Mouse (Mus musculus): ENCODE measurements around the gene Ubr3. TPM values are rescaled to one million over a fixed set of nuclear protein-coding genes. Genes with fewer than 3 reads are reported as not detected.

Gene Ubr3
- polyA plus RNA-seq, 1 experiment: 20.8 TPM

GRCm38 (mm10) chr2:70012941-70013340, 115.9 kb downstream of the Ubr3 start:
- H3K4me1 ChIP-seq (ENCODE audit: control insufficient read depth, insufficient read depth, low read length): no peaks in the 10 kb centered on the region
- 94% methylated on average over 8 of the region's 8 CpGs for WGBS
- no peak overlapping the region for H3K4me3 ChIP-seq (replicated peaks; ENCODE audit: control insufficient read depth, low read depth, low read length)

GRCm38 (mm10) chr2:70018236-70018635, 121.2 kb downstream of the Ubr3 start:
- H3K4me3 ChIP-seq (replicated peaks; ENCODE audit: control insufficient read depth, low read depth, low read length): no peak overlapping the region
- H3K4me1 ChIP-seq (ENCODE audit: control insufficient read depth, insufficient read depth, low read length): no peaks in the 10 kb centered on the region
- WGBS: 52% methylated on average over 6 of the region's 6 CpGs
- no peak overlapping the region for H3K27ac ChIP-seq (ENCODE audit: control insufficient read depth, insufficient read depth, low read depth, low read length, poor library complexity)
- TF ChIP-seq POLR2A (IDR thresholded peaks at IDR 0.05; ENCODE audit: borderline replicate concordance, control insufficient read depth, low read depth, low read length) (no peak), CTCF (IDR thresholded peaks at IDR 0.05; ENCODE audit: control insufficient read depth, insufficient read depth, low read length) (no peak)

More at GRCm38 (mm10) chr2:70012941-70013340, 115.9 kb downstream of the Ubr3 start:
- TF ChIP-seq POLR2A (IDR thresholded peaks at IDR 0.05; ENCODE audit: borderline replicate concordance, control insufficient read depth, low read depth, low read length) (no peak), CTCF (IDR thresholded peaks at IDR 0.05; ENCODE audit: control insufficient read depth, insufficient read depth, low read length) (no peak)
- no peak overlapping the region for H3K27ac ChIP-seq (ENCODE audit: control insufficient read depth, insufficient read depth, low read depth, low read length, poor library complexity)

DNA sequence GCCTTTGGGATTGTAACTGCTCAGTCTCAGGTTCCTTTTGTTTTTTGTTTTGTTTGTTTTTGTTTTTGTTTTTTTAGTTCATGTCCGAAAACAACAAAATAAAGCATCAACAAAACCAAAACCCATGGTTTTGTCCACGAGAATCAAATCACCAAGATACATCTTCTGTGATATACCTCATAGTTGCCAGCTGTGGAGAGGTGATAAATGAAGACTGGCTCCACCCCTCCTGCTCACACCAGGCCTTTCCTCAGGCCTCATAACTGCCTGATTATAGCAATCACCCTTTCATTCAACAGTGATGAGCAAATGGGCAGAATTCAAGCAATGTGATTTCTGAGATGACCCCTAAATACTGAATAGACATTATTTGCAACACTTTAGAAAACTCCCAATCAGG, 127.4 kb downstream of the Ubr3 start:
- TF ChIP-seq CTCF (IDR thresholded peaks at IDR 0.05; ENCODE audit: control insufficient read depth, insufficient read depth, low read length) (no peak), POLR2A (IDR thresholded peaks at IDR 0.05; ENCODE audit: borderline replicate concordance, control insufficient read depth, low read depth, low read length) (no peak)
- no peak overlapping the region for H3K27ac ChIP-seq (ENCODE audit: control insufficient read depth, insufficient read depth, low read depth, low read length, poor library complexity)
- no peak overlapping the region for H3K4me3 ChIP-seq (replicated peaks; ENCODE audit: control insufficient read depth, low read depth, low read length)
- 68% methylated on average over 2 of the region's 2 CpGs for WGBS
- H3K4me1 ChIP-seq (ENCODE audit: control insufficient read depth, insufficient read depth, low read length): no peaks in the 10 kb centered on the region

DNA sequence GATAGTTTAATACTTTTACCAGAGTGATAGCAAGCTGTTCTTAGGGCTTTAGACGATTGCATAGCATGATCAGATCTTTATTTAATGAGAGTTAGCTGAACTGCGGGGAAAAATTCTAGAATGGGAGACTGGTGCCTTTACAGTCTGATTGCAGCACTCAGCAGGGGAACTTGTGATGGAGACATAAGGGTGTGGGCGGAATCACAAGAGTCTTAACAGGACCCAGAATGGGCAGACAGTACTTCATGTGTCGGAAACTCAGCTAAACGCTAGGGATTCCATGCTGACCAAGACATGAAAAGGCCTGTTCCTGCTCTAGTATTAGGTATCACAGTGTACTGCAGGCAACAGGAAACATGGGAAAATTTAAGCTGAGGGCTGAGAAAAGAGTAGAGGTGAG, 128.7 kb downstream of the Ubr3 start:
- TF ChIP-seq POLR2A (IDR thresholded peaks at IDR 0.05; ENCODE audit: borderline replicate concordance, control insufficient read depth, low read depth, low read length): no peak
- TF ChIP-seq CTCF (IDR thresholded peaks at IDR 0.05; ENCODE audit: control insufficient read depth, insufficient read depth, low read length): no peak
- Histone ChIP-seq H3K27ac (ENCODE audit: control insufficient read depth, insufficient read depth, low read depth, low read length, poor library complexity) (no peak overlapping the region), H3K4me1 (ENCODE audit: control insufficient read depth, insufficient read depth, low read length) (no peaks in the 10 kb centered on the region), H3K4me3 (replicated peaks; ENCODE audit: control insufficient read depth, low read depth, low read length) (no peak overlapping the region)
- WGBS: 91% methylated on average over 5 of the region's 5 CpGs

DNA sequence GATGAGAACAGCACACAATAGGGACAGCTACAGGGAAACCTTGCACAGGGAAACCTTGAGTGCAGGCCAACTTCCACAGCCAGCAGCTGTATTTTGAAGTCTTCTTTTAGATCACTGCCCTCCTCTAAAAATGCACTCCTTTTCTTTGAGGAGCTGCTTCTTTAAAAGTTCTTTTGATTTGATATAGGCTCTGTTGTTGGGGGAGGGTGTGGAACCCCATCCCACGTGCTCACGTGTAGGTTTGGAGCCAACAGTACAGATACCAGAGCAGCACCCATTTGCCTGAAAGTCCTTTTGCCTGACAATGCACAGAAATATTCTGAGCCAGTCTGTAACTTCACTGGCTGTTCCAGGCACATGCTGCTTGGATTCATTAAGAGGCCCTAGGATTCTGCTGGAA, 134.4 kb downstream of the Ubr3 start:
- 85% methylated on average over 2 of the region's 2 CpGs for WGBS
- Histone ChIP-seq H3K4me3 (replicated peaks; ENCODE audit: control insufficient read depth, low read depth, low read length) (no peak overlapping the region), H3K4me1 (ENCODE audit: control insufficient read depth, insufficient read depth, low read length) (no peaks in the 10 kb centered on the region), H3K27ac (ENCODE audit: control insufficient read depth, insufficient read depth, low read depth, low read length, poor library complexity) (no peak overlapping the region)
- TF ChIP-seq POLR2A (IDR thresholded peaks at IDR 0.05; ENCODE audit: borderline replicate concordance, control insufficient read depth, low read depth, low read length) (no peak), CTCF (IDR thresholded peaks at IDR 0.05; ENCODE audit: control insufficient read depth, insufficient read depth, low read length) (no peak)

GRCm38 (mm10) chr2:70034895-70035294, 137.8 kb downstream of the Ubr3 start:
- Histone ChIP-seq H3K27ac (ENCODE audit: control insufficient read depth, insufficient read depth, low read depth, low read length, poor library complexity) (no peak overlapping the region), H3K4me3 (replicated peaks; ENCODE audit: control insufficient read depth, low read depth, low read length) (no peak overlapping the region), H3K4me1 (ENCODE audit: control insufficient read depth, insufficient read depth, low read length) (no peaks in the 10 kb centered on the region)
- WGBS: 66% methylated on average over 5 of the region's 5 CpGs
- no peak for TF ChIP-seq POLR2A (IDR thresholded peaks at IDR 0.05; ENCODE audit: borderline replicate concordance, control insufficient read depth, low read depth, low read length)

DNA sequence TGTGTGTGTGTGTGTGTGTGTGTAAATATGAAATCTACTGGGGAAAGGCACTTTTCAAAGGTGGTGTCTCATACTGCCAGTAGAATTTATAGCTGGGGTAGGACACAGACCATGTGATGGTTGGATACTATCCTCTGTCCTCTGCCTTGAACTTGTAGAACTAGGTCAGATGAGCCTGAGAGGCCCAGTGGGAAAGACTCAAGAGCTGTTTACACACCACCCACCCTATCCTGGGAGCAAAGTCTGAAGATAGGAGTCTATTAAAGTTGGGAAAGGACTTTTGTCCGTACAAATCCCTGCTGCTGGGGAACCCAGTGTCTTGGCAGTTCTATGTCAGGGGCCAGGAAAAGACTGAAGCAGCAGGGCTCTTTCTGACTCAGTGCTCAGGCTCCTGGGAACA, 138.3 kb downstream of the Ubr3 start:
- TF ChIP-seq POLR2A (IDR thresholded peaks at IDR 0.05; ENCODE audit: borderline replicate concordance, control insufficient read depth, low read depth, low read length) (no peak), CTCF (IDR thresholded peaks at IDR 0.05; ENCODE audit: control insufficient read depth, insufficient read depth, low read length) (no peak)
- H3K4me3 ChIP-seq (replicated peaks; ENCODE audit: control insufficient read depth, low read depth, low read length): no peak overlapping the region
- no peaks in the 10 kb centered on the region for H3K4me1 ChIP-seq (ENCODE audit: control insufficient read depth, insufficient read depth, low read length)
- H3K27ac ChIP-seq (ENCODE audit: control insufficient read depth, insufficient read depth, low read depth, low read length, poor library complexity): no peak overlapping the region
- WGBS: 73% methylated on average over 1 of the region's 1 CpGs

GRCm38 (mm10) chr2:70037221-70037620, 140.2 kb downstream of the Ubr3 start:
- H3K27ac ChIP-seq (ENCODE audit: control insufficient read depth, insufficient read depth, low read depth, low read length, poor library complexity): no peak overlapping the region
- no peaks in the 10 kb centered on the region for H3K4me1 ChIP-seq (ENCODE audit: control insufficient read depth, insufficient read depth, low read length)
- no peak overlapping the region for H3K4me3 ChIP-seq (replicated peaks; ENCODE audit: control insufficient read depth, low read depth, low read length)
- TF ChIP-seq POLR2A (IDR thresholded peaks at IDR 0.05; ENCODE audit: borderline replicate concordance, control insufficient read depth, low read depth, low read length): no peak
- peak; percentile 49 for TF ChIP-seq CTCF (IDR thresholded peaks at IDR 0.05; ENCODE audit: control insufficient read depth, insufficient read depth, low read length)
- WGBS: 51% methylated on average over 8 of the region's 8 CpGs

DNA sequence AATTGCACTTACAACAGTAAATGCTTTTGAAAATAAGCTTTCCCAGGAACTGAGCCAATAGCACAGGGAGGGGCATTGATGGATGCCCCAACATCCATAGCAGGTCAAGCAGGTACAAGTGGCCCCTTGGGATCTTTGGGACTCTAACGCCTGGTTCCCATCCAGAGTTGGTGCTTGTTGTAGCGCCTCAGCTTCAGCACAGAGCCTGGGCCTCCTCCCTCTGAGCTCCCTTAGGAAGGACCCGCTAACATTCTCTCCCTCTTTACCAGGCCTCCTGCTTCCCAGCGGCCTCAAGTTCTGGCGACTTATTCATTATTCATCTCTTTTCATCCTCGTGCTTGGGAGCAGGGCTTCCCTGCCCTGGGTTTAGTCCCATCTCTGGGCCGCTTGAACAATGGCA, 141.7 kb downstream of the Ubr3 start, which contains the start of gene Myo3b:
TSS of gene Myo3b (plus strand) at position 375 of the 400 bp plus-strand sequence.
- WGBS: 63% methylated on average over 7 of the region's 7 CpGs
- H3K4me3 ChIP-seq (replicated peaks; ENCODE audit: control insufficient read depth, low read depth, low read length): no peak within 1 kb of the TSS
- TF ChIP-seq CTCF (IDR thresholded peaks at IDR 0.05; ENCODE audit: control insufficient read depth, insufficient read depth, low read length) (no peak), POLR2A (IDR thresholded peaks at IDR 0.05; ENCODE audit: borderline replicate concordance, control insufficient read depth, low read depth, low read length) (no peak)
- H3K27ac ChIP-seq (ENCODE audit: control insufficient read depth, insufficient read depth, low read depth, low read length, poor library complexity): no peak within 1 kb of the TSS
- no peaks in the 10 kb centered on the region for H3K4me1 ChIP-seq (ENCODE audit: control insufficient read depth, insufficient read depth, low read length)
